Mouse (Mus musculus): Measurements from ENCODE around the gene Fam78a. TPM values are rescaled to one million over a fixed set of nuclear protein-coding genes. Genes with fewer than 3 reads are reported as not detected.

Fam78a gene
- polyA plus RNA-seq, 1 experiment: 33.1 TPM

DNA sequence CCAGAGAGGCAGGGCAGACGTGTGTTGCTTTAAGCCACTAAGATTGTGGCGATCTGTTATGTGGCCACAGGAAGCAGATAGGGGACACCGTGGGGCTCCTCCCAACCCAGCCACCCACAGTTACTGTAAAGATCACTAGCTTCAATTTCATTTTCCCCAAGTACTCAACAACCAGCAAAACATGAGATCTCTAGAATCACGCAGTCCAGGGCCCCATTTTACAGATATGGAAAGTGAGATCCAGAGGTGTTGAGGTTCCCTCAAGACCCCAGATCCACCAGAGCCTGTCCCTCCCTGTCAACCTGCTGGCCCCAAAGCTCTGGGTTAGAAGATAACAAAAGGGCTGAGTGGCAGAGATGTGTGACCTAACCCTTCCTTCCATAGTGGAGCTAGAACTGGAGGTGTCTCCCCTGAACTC is 31.2 kb upstream of the Fam78a start:
- Histone ChIP-seq H3K27ac (ENCODE audit: insufficient read depth, low read length) (no peak overlapping the region), H3K4me1 (ENCODE audit: control insufficient read depth, insufficient read depth, insufficient read length) (peaks cover 4% of the 10 kb centered on the region; the same call in 1 of the 2 replicates), H3K36me3 (ENCODE audit: control insufficient read depth, insufficient read depth, low read length) (no peaks in the 10 kb centered on the region), H3K4me3 (ENCODE audit: extremely low read depth, insufficient read depth, insufficient read length) (no peak overlapping the region), H3K27me3 (ENCODE audit: control insufficient read depth, insufficient read depth, low read length) (no peaks in the 10 kb centered on the region)
- 37% methylated on average over 4 of the region's 4 CpGs for WGBS
- no peak for TF ChIP-seq POLR2A (IDR thresholded peaks at IDR 0.05; ENCODE audit: low read depth, low read length)
- no peak for TF ChIP-seq CTCF (IDR thresholded peaks at IDR 0.05; ENCODE audit: extremely low read depth, insufficient read depth, insufficient read length, insufficient replicate concordance)
- no peak for DNase-seq (ENCODE audit: low read depth in 1 of 2, low spot score in 2 of 2)

DNA sequence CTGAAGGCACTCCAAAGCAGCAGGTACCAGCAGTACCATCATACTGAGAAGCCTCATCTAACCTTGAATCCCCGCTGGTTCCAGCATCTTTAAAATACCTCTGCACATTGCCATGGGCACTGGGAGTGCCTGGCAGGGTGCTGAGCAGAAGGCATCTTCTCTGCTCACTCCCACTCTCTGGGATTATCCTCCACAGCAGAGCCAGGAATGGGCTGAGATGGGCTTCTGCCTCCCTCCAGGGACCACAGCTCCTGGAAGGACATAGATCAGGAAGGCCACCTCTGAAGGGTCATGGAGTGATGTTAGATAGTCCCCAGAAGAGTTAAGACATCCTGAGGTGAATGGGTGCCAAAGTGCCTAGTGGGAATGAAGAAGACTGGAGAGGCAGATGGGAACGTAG is 27.9 kb upstream of the Fam78a start:
- no peaks in the 10 kb centered on the region for H3K36me3 ChIP-seq (ENCODE audit: control insufficient read depth, insufficient read depth, low read length)
- WGBS: 85% methylated on average over 2 of the region's 2 CpGs
- no peaks in the 10 kb centered on the region for H3K4me1 ChIP-seq (ENCODE audit: control insufficient read depth, insufficient read depth, insufficient read length)

DNA sequence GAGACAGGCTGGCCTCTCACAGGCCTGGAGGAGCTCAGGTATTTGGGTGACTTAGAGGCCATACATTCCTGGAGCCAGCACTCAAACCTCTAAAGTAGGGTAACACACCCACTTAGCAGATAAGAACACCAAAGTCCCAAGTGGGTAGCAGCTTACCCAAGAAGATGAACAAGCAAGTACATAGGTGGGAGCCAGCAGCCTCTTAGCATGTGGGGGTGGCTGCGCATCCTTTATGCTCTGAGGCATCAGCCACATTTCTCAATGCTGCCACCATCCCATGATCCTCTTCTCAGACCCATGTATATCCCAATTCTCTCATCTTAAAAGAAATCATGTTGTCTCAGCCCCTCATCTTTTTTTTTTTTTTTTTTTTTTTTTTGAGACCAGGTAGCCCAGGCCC is 26.6 kb upstream of the Fam78a start:
- WGBS: 96% methylated on average over 1 of the region's 1 CpGs
- Histone ChIP-seq H3K4me3 (ENCODE audit: extremely low read depth, insufficient read depth, insufficient read length) (no peak overlapping the region), H3K27me3 (ENCODE audit: control insufficient read depth, insufficient read depth, low read length) (no peaks in the 10 kb centered on the region), H3K4me1 (ENCODE audit: control insufficient read depth, insufficient read depth, insufficient read length) (no peaks in the 10 kb centered on the region), H3K36me3 (ENCODE audit: control insufficient read depth, insufficient read depth, low read length) (no peaks in the 10 kb centered on the region), H3K27ac (ENCODE audit: insufficient read depth, low read length) (no peak overlapping the region)
- DNase-seq (ENCODE audit: low read depth in 1 of 2, low spot score in 2 of 2): no peak
- no peak for TF ChIP-seq CTCF (IDR thresholded peaks at IDR 0.05; ENCODE audit: extremely low read depth, insufficient read depth, insufficient read length, insufficient replicate concordance)
- TF ChIP-seq POLR2A (IDR thresholded peaks at IDR 0.05; ENCODE audit: low read depth, low read length): no peak

More for the DNA sequence above, 27.9 kb upstream of the Fam78a start:
- no peak overlapping the region for H3K4me3 ChIP-seq (ENCODE audit: extremely low read depth, insufficient read depth, insufficient read length)
- H3K27me3 ChIP-seq (ENCODE audit: control insufficient read depth, insufficient read depth, low read length): no peaks in the 10 kb centered on the region
- no peak overlapping the region for H3K27ac ChIP-seq (ENCODE audit: insufficient read depth, low read length)
- TF ChIP-seq POLR2A (IDR thresholded peaks at IDR 0.05; ENCODE audit: low read depth, low read length) (no peak), CTCF (IDR thresholded peaks at IDR 0.05; ENCODE audit: extremely low read depth, insufficient read depth, insufficient read length, insufficient replicate concordance) (no peak)
- no peak for DNase-seq (ENCODE audit: low read depth in 1 of 2, low spot score in 2 of 2)

DNA sequence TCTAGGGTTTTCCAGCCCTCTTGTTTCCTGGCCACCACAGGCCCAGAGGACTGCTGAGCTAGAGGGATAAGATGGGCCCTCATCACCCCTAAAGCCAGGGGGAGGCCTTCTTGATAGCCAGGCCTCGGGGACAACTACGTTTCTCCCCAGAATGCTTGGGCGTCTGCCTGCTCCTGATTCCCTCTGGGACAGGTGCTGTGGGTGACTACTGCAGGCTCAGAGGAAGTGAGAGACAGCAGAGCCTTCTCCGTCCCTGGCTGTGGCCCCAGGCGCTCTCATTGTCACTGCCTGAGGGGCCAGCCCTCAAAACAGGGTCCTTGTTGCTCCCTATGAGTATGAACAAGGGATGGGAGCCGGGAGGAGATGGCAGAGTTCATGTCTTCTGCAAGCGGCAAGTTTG is 21.3 kb upstream of the Fam78a start:
- TF ChIP-seq CTCF (IDR thresholded peaks at IDR 0.05; ENCODE audit: extremely low read depth, insufficient read depth, insufficient read length, insufficient replicate concordance) (no peak), POLR2A (IDR thresholded peaks at IDR 0.05; ENCODE audit: low read depth, low read length) (no peak)
- DNase-seq (ENCODE audit: low read depth in 1 of 2, low spot score in 2 of 2): no peak
- 61% methylated on average over 7 of the region's 7 CpGs for WGBS
- H3K27me3 ChIP-seq (ENCODE audit: control insufficient read depth, insufficient read depth, low read length): no peaks in the 10 kb centered on the region
- no peaks in the 10 kb centered on the region for H3K36me3 ChIP-seq (ENCODE audit: control insufficient read depth, insufficient read depth, low read length)
- no peaks in the 10 kb centered on the region for H3K4me1 ChIP-seq (ENCODE audit: control insufficient read depth, insufficient read depth, insufficient read length)
- no peak overlapping the region for H3K27ac ChIP-seq (ENCODE audit: insufficient read depth, low read length)
- no peak overlapping the region for H3K4me3 ChIP-seq (ENCODE audit: extremely low read depth, insufficient read depth, insufficient read length)

DNA sequence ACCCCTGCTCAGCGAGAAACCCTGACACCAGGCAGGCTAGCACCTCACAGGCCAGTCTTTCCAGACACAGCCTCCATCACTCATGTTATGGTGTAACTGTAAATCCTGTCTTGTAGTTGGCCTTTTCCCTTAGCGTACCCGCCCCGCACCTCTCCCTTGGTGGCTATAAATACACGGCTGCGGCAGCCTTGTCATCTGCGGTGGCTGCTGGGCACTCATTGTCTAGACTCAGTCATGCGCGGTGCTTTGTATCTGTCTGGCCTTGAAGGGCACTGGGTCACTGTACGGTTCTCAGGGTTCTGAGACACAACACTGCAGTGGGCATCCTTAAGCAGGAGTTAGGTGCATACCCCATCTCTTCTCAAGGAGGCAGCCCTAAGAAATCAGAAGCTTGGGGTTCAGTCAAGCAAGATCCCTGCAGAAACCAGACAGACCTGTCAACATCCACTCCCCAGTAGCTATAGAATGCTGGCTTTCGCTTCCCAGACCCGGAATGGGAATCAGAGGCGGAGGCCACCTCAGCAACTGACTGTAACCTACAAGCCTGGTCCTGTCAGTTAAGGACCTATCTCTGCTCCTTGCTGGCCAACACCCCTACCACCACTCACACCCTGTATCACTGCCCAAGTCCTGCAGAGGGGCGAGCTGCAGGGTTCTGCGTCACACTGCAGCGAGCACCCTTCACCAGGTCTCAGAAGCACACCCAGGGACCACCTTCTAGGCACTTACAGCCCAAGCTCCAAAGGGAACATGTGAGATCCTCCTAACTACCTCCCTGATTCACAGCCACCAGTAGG is 20.7 kb upstream of the Fam78a start:
- TF ChIP-seq POLR2A (IDR thresholded peaks at IDR 0.05; ENCODE audit: low read depth, low read length) (no peak), CTCF (IDR thresholded peaks at IDR 0.05; ENCODE audit: extremely low read depth, insufficient read depth, insufficient read length, insufficient replicate concordance) (no peak)
- H3K27ac ChIP-seq (ENCODE audit: insufficient read depth, low read length): no peak overlapping the region
- WGBS: 84% methylated on average over 16 of the region's 16 CpGs

DNA sequence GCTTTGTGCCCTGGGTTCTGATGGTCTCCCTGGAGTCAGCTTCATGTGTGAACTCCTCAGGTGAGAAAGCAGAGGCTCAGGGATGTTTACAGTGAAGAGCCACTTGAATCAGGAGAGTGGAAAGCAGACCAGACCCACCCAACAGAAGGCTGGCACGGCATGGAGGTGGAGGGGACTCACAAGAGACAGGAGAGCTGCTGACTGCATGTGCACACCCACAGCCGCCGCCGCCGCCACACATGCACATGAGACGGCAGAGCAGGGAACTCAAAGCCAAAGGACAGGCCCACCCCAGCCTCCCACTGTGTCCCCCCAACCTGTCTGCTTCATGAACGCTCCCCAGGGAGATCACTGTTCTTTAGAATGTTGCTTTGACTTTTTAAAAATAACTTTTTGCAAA is 19.5 kb upstream of the Fam78a start:
- 87% methylated on average over 7 of the region's 7 CpGs for WGBS
- H3K27ac ChIP-seq (ENCODE audit: insufficient read depth, low read length): no peak overlapping the region
- TF ChIP-seq POLR2A (IDR thresholded peaks at IDR 0.05; ENCODE audit: low read depth, low read length): no peak
- no peak for TF ChIP-seq CTCF (IDR thresholded peaks at IDR 0.05; ENCODE audit: extremely low read depth, insufficient read depth, insufficient read length, insufficient replicate concordance)
- H3K27me3 ChIP-seq (ENCODE audit: control insufficient read depth, insufficient read depth, low read length): no peaks in the 10 kb centered on the region
- H3K4me3 ChIP-seq (ENCODE audit: extremely low read depth, insufficient read depth, insufficient read length): no peak overlapping the region
- H3K4me1 ChIP-seq (ENCODE audit: control insufficient read depth, insufficient read depth, insufficient read length): no peaks in the 10 kb centered on the region
- H3K36me3 ChIP-seq (ENCODE audit: control insufficient read depth, insufficient read depth, low read length): no peaks in the 10 kb centered on the region
- no peak for DNase-seq (ENCODE audit: low read depth in 1 of 2, low spot score in 2 of 2)

More for the DNA sequence above, 20.7 kb upstream of the Fam78a start:
- DNase-seq (ENCODE audit: low read depth in 1 of 2, low spot score in 2 of 2): no peak
- Histone ChIP-seq H3K27me3 (ENCODE audit: control insufficient read depth, insufficient read depth, low read length) (no peaks in the 10 kb centered on the region), H3K36me3 (ENCODE audit: control insufficient read depth, insufficient read depth, low read length) (no peaks in the 10 kb centered on the region), H3K4me1 (ENCODE audit: control insufficient read depth, insufficient read depth, insufficient read length) (no peaks in the 10 kb centered on the region), H3K4me3 (ENCODE audit: extremely low read depth, insufficient read depth, insufficient read length) (no peak overlapping the region)

DNA sequence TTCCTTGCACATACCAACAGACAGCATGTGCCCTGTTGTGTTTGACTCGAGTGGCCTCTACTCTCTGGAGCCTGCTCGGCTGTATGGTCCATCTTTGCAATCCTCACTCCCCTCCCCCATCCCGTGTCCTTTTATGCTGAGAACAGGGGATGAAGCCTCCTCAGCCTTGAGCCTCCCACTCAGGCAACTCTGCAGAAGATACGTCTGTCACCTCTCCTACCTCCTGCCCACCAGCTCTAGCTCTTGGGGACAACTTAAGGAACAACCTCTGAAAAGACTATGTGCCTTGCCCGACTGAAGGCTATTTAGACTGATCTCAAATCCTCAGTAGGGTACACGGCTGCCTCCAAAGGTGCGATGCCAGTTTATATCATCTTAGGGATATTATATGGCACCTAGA is 18.9 kb upstream of the Fam78a start:
- no peak overlapping the region for H3K27ac ChIP-seq (ENCODE audit: insufficient read depth, low read length)
- WGBS: 88% methylated on average over 7 of the region's 7 CpGs
- no peak for DNase-seq (ENCODE audit: low read depth in 1 of 2, low spot score in 2 of 2)
- H3K4me1 ChIP-seq (ENCODE audit: control insufficient read depth, insufficient read depth, insufficient read length): no peaks in the 10 kb centered on the region
- H3K4me3 ChIP-seq (ENCODE audit: extremely low read depth, insufficient read depth, insufficient read length): no peak overlapping the region
- H3K27me3 ChIP-seq (ENCODE audit: control insufficient read depth, insufficient read depth, low read length): no peaks in the 10 kb centered on the region
- no peaks in the 10 kb centered on the region for H3K36me3 ChIP-seq (ENCODE audit: control insufficient read depth, insufficient read depth, low read length)
- TF ChIP-seq POLR2A (IDR thresholded peaks at IDR 0.05; ENCODE audit: low read depth, low read length) (no peak), CTCF (IDR thresholded peaks at IDR 0.05; ENCODE audit: extremely low read depth, insufficient read depth, insufficient read length, insufficient replicate concordance) (no peak)

Data from spleen, adult 2 months (tissue).